Mouse (Mus musculus): Measurements from ENCODE around the gene Myl6b.

The Myl6b gene

DNA sequence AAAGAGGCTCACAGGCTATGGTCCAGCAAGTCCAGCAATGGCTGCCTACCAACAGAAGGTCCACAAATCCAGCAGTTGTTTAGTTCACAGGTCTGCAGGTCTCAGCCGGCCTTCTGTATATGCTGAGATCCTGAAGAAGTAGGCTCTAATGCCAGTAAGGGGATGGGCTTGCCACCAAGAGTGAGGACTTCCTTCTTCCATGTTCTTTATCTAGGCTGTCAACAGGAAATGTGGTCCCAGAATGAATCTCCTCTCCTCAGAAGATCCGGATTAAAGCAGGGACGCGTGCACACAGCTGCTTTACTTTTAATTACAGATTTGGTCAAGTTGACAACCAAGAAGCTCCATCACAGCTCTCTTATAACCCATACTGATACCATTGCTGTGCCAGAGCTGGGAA lies 53.1 kb downstream of the Myl6b start:
- no peak for DNase-seq (ENCODE audit: low spot score)

DNA sequence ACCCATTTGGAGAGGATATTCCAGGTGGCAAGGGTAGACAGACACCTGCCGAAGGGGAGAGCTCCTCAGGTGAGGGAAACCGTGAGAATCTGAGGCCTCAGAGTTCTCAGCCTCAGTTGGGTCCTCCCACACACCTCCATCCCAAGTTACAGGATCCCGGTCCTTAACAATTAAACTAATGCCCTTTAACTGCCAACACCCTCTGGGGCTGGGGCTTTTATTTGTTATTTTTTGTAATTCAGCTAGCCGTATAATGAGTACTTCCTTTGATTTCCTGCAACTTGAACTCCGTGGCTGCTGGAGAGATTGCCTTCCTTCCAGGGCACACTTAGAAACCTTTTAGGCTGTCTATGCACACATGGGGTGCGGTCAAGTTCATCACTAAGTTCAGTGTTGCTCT lies 54.1 kb downstream of the Myl6b start:
- no peak for DNase-seq (ENCODE audit: low spot score)

All from retina, embryonic 14.5 days (tissue).